Mouse (Mus musculus): ENCODE measurements around the gene Trafd1.
"Not testable (repeated sequence)": the region's sequence is repeated elsewhere in the genome, so short reads cannot be mapped to it uniquely, and the experiment has no call there.

Gene Trafd1

GRCm38 (mm10) chr5:121333976-121334375 is 51.5 kb downstream of the Trafd1 start:
- DNase-seq (ENCODE audit: extremely low read depth, insufficient read length, low spot score) = no peak

DNA sequence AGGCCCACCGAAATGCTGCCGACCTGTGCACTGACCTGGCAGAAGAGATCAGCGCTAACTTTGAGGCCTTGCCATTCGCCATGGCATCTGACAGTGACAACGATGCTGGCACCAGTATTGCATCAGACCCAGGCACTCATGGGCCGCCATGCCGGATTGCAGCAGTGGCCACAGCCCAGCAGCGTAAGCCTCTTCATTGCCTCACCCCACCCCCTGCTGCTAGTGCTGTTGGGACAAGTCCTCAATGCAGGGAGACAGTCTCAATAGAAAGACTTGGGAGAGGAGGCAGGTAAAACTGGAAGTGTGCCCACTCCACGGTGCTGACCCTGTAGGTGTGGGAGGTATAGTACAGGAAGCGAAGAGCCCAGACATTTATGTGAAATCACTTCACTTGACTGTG is 53.7 kb downstream of the Trafd1 start:
- DNase-seq (ENCODE audit: extremely low read depth, insufficient read length, low spot score) = no peak

DNA sequence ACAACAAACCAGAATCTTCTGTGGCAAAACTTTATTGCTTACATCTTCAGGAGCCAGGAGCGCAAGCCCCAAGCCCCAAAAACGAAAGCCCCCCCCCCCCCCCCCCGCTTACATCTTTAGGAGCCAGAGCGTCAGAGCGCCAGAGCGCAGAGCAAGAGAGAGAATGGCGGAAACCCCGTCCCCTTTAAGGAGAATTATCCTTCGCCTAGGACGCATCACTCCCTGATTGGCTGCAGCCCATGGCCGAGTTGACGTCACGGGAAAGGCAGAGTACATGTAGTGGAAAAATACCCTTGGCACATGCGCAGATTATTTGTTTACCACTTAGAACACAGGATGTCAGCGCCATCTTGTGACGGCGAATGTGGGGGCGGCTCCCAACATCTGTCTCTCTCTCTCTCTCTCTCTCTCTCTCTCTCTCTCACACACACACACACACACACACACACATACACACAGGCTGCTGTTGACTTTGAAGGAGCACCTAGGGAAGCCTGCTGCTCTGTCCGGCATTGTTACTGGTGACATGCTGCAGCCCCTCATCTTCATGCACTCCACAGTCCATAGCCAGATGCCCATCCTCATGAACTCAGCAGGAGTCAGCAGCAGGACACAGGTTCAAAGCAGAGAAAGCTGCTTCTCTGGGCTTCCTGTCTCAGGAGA is 55.1 kb downstream of the Trafd1 start:
- not testable (repeated sequence) for DNase-seq (ENCODE audit: extremely low read depth, insufficient read length, low spot score)

DNA sequence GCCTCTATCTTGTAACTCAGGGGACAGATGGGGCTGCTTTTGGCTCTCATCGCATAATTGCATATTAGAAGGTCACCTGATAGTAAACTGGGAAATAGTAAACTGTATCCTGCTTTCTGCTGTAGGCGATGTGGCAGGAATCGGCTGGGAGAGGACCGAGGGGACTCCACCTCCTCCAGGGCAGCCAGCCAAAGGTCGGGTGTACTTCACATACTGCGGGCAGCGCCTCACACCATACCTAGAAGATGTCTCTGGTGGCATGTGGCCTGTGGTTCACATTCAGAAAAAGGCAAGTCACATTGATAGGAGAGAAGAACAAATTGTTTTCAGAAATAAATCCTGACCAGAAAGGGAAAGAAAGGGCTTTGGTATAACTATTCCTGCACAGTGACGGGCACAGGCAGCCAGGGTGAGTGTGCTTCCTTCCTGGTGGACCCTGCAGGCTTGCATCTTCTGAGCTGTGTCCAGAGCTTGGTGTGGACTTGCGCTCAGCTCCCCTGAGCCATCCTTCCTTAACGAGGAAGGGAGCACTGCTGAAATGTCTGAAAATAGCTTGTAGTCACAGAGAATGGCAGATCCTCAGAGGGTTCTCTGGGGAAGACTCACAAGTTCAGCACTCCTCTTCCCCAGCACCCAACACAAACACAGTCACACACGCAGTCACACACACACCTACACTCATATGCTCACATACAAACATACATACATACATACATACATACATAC is 55.9 kb downstream of the Trafd1 start:
- no peak for DNase-seq (ENCODE audit: extremely low read depth, insufficient read length, low spot score)

DNA sequence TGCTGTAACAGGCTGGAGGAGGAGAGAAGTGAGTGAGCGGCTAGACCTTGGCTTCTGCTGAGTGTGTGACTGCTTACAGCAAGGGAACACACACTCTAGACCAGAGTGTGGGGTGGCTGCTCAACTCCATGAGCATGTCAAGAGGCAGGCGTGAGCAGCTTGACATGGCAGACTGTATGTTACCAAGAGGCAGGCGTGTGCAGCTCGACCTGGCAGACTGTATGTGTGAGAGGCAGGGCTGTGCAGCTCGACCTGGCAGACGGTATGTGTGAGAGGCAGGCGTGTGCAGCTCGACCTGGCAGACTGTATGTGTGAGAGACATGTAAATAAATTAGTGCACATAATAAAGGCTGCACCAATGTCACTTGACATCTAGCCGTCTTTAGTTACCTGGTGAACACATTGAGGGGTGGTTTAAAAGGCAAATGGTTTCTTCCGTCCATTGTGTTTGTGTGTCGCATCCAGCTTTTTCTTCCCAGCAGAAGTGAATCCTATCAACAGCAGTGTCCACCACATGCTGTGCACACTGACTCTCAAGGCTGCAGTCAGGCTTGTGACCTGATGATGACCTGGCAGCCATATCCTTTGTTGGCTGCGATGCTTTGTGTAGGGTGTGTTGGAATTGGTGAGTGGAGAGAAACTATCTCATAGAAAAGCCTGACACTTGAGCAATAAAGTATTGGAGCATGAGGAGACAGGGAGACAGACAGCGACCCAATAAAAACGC is 59.2 kb downstream of the Trafd1 start:
- DNase-seq (ENCODE audit: extremely low read depth, insufficient read length, low spot score) = no peak

All from 3134 (cell line).